Mouse (Mus musculus): Measurements from ENCODE around the gene Atp8a2. TPM values are rescaled to one million over a fixed set of nuclear protein-coding genes. Genes with fewer than 3 reads are reported as not detected.

Gene Atp8a2
- 9.0 and 10.5 TPM in 2 replicates for polyA plus RNA-seq (2014; fragmentation: Nextera tagmentation; extraction: Ambion mirVana)

DNA sequence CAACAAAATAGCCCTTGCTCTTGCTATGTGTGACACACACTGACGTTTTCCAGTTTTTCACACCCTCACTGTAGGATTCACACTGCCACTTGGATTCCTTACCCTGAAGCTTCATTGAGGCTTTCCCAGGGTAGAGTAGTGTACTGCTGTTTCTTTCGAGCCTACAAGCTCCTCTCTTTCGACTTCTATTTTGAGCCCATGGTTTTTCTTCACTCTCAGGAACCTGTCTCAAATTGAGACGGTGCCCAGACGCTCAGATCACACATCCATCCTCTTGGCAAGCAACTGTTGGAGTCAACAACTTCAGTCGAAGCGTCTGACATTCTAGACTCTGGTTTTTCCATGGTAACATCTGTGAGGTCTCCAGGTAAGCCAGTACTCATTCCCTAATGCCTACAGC is at the start of gene Atp8a2:
TSS of gene Atp8a2 (minus strand) at position 296 of the 400 bp plus-strand sequence.
- peak within 1 kb of the TSS; percentile 18 for H3K4me2 ChIP-seq (ENCODE audit: low read length)

GRCm38 (mm10) chr14:60238551-60238950 is 41.6 kb upstream of the Atp8a2 start:
- Histone ChIP-seq H3K27ac (replicated peaks in 1 of 2; ENCODE audit: control insufficient read depth in 1 of 2, insufficient read depth in 1 of 2, low read depth in 2 of 2, low read length in 2 of 2) (no peak overlapping the region), H3K4me3 (ENCODE audit: control insufficient read depth in 1 of 2, insufficient read depth in 1 of 2, low read depth in 1 of 2, low read length in 2 of 2) (no peak overlapping the region), H3K4me2 (ENCODE audit: low read length) (no peak overlapping the region), H3K9ac (ENCODE audit: low read length) (no peak overlapping the region), H3K9me3 (ENCODE audit: control insufficient read depth, low read length) (no peaks in the 10 kb centered on the region), H3K36me3 (ENCODE audit: control insufficient read depth, insufficient read depth, low read length) (peaks cover 70% of the 10 kb centered on the region), H3K4me1 (ENCODE audit: control insufficient read depth in 2 of 2, insufficient read depth in 2 of 2, low read length in 2 of 2) (no peaks in the 10 kb centered on the region), H3K27me3 (ENCODE audit: control insufficient read depth, insufficient read depth, low read length) (no peaks in the 10 kb centered on the region)
- WGBS, result 76% methylated on average over 3 of the region's 3 CpGs
- ATAC-seq (ENCODE audit: insufficient number of reproducible peaks, insufficient read depth, low FRiP score, low read depth), result no peak

More for the DNA sequence above, at the start of gene Atp8a2:
- H3K4me3 ChIP-seq (ENCODE audit: control insufficient read depth in 1 of 2, insufficient read depth in 1 of 2, low read depth in 1 of 2, low read length in 2 of 2), result no peak within 1 kb of the TSS
- no peak within 1 kb of the TSS for H3K9ac ChIP-seq (ENCODE audit: low read length)
- peak within 1 kb of the TSS in 1 of 2 experiments; percentile 42; a peak in 1 of 4 replicates for H3K27ac ChIP-seq (replicated peaks in 1 of 2; ENCODE audit: control insufficient read depth in 1 of 2, insufficient read depth in 1 of 2, low read depth in 2 of 2, low read length in 2 of 2)
- no peak for ATAC-seq (ENCODE audit: insufficient number of reproducible peaks, insufficient read depth, low FRiP score, low read depth)
- no peaks in the 10 kb centered on the region for H3K27me3 ChIP-seq (ENCODE audit: control insufficient read depth, insufficient read depth, low read length)
- H3K9me3 ChIP-seq (ENCODE audit: control insufficient read depth, low read length), result no peaks in the 10 kb centered on the region
- H3K36me3 ChIP-seq (ENCODE audit: control insufficient read depth, insufficient read depth, low read length), result no peaks in the 10 kb centered on the region
- peaks cover 7% of the 10 kb centered on the region in 2 experiments; a peak in 2 of 4 replicates for H3K4me1 ChIP-seq (ENCODE audit: control insufficient read depth in 2 of 2, insufficient read depth in 2 of 2, low read length in 2 of 2)
- 37% methylated on average over 7 of the region's 7 CpGs for whole genome bisulfite sequencing

GRCm38 (mm10) chr14:60219886-60220285 is 22.9 kb upstream of the Atp8a2 start:
- Histone ChIP-seq H3K36me3 (ENCODE audit: control insufficient read depth, insufficient read depth, low read length) (peaks cover 37% of the 10 kb centered on the region), H3K27ac (replicated peaks in 1 of 2; ENCODE audit: control insufficient read depth in 1 of 2, insufficient read depth in 1 of 2, low read depth in 2 of 2, low read length in 2 of 2) (no peak overlapping the region), H3K9me3 (ENCODE audit: control insufficient read depth, low read length) (no peaks in the 10 kb centered on the region), H3K9ac (ENCODE audit: low read length) (no peak overlapping the region), H3K27me3 (ENCODE audit: control insufficient read depth, insufficient read depth, low read length) (no peaks in the 10 kb centered on the region), H3K4me3 (ENCODE audit: control insufficient read depth in 1 of 2, insufficient read depth in 1 of 2, low read depth in 1 of 2, low read length in 2 of 2) (no peak overlapping the region), H3K4me1 (ENCODE audit: control insufficient read depth in 2 of 2, insufficient read depth in 2 of 2, low read length in 2 of 2) (no peaks in the 10 kb centered on the region), H3K4me2 (ENCODE audit: low read length) (no peak overlapping the region)
- ATAC-seq (ENCODE audit: insufficient number of reproducible peaks, insufficient read depth, low FRiP score, low read depth), result no peak
- WGBS, result 85% methylated on average over 10 of the region's 10 CpGs

DNA sequence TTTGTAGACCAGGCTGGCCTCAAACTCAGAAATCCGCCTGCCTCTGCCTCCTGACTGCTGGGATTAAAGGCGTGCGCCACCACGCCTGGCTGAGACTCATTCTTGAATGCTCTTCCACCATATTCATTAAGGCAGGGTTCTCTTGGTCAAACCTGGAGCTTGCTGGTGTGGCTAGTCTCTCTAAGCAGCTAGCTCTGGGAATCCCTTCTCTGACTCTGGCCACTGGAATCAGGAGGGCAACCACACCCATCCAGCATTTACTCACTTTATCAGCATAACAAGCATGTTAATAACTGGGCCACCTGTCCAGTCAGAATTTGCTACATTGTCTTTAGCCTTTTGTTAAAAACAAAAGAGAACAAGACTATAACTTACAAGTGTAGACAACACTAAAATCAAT is 20.6 kb upstream of the Atp8a2 start:
- ATAC-seq (ENCODE audit: insufficient number of reproducible peaks, insufficient read depth, low FRiP score, low read depth), result no peak
- 98% methylated on average over 4 of the region's 4 CpGs for WGBS
- H3K4me1 ChIP-seq (ENCODE audit: control insufficient read depth in 2 of 2, insufficient read depth in 2 of 2, low read length in 2 of 2), result no peaks in the 10 kb centered on the region
- no peak overlapping the region for H3K27ac ChIP-seq (replicated peaks in 1 of 2; ENCODE audit: control insufficient read depth in 1 of 2, insufficient read depth in 1 of 2, low read depth in 2 of 2, low read length in 2 of 2)
- H3K27me3 ChIP-seq (ENCODE audit: control insufficient read depth, insufficient read depth, low read length), result no peaks in the 10 kb centered on the region
- no peaks in the 10 kb centered on the region for H3K9me3 ChIP-seq (ENCODE audit: control insufficient read depth, low read length)
- no peak overlapping the region for H3K4me2 ChIP-seq (ENCODE audit: low read length)
- no peak overlapping the region for H3K9ac ChIP-seq (ENCODE audit: low read length)
- H3K36me3 ChIP-seq (ENCODE audit: control insufficient read depth, insufficient read depth, low read length), result peaks cover 37% of the 10 kb centered on the region
- no peak overlapping the region for H3K4me3 ChIP-seq (ENCODE audit: control insufficient read depth in 1 of 2, insufficient read depth in 1 of 2, low read depth in 1 of 2, low read length in 2 of 2)

GRCm38 (mm10) chr14:60216125-60216524 is 19.1 kb upstream of the Atp8a2 start:
- no peak for ATAC-seq (ENCODE audit: insufficient number of reproducible peaks, insufficient read depth, low FRiP score, low read depth)
- peaks cover 32% of the 10 kb centered on the region for H3K36me3 ChIP-seq (ENCODE audit: control insufficient read depth, insufficient read depth, low read length)
- H3K4me3 ChIP-seq (ENCODE audit: control insufficient read depth in 1 of 2, insufficient read depth in 1 of 2, low read depth in 1 of 2, low read length in 2 of 2), result no peak overlapping the region
- H3K4me2 ChIP-seq (ENCODE audit: low read length), result no peak overlapping the region
- no peaks in the 10 kb centered on the region for H3K27me3 ChIP-seq (ENCODE audit: control insufficient read depth, insufficient read depth, low read length)
- H3K27ac ChIP-seq (replicated peaks in 1 of 2; ENCODE audit: control insufficient read depth in 1 of 2, insufficient read depth in 1 of 2, low read depth in 2 of 2, low read length in 2 of 2), result no peak overlapping the region
- WGBS, result 92% methylated on average over 1 of the region's 1 CpGs
- H3K4me1 ChIP-seq (ENCODE audit: control insufficient read depth in 2 of 2, insufficient read depth in 2 of 2, low read length in 2 of 2), result peaks cover 0 to under 1% of the 10 kb centered on the region in 2 experiments; a peak in 1 of 4 replicates
- H3K9ac ChIP-seq (ENCODE audit: low read length), result no peak overlapping the region
- no peaks in the 10 kb centered on the region for H3K9me3 ChIP-seq (ENCODE audit: control insufficient read depth, low read length)

- H3K4me2 ChIP-seq (ENCODE audit: low read length), result no peak overlapping the region
- H3K36me3 ChIP-seq (ENCODE audit: control insufficient read depth, insufficient read depth, low read length), result peaks cover 28% of the 10 kb centered on the region
- H3K9ac ChIP-seq (ENCODE audit: low read length), result no peak overlapping the region
- no peak for ATAC-seq (ENCODE audit: insufficient number of reproducible peaks, insufficient read depth, low FRiP score, low read depth)
- no peak overlapping the region for H3K27ac ChIP-seq (replicated peaks in 1 of 2; ENCODE audit: control insufficient read depth in 1 of 2, insufficient read depth in 1 of 2, low read depth in 2 of 2, low read length in 2 of 2)
- H3K9me3 ChIP-seq (ENCODE audit: control insufficient read depth, low read length), result no peaks in the 10 kb centered on the region
- WGBS, result 89% methylated on average over 3 of the region's 3 CpGs
- no peak overlapping the region for H3K4me3 ChIP-seq (ENCODE audit: control insufficient read depth in 1 of 2, insufficient read depth in 1 of 2, low read depth in 1 of 2, low read length in 2 of 2)
- no peaks in the 10 kb centered on the region for H3K27me3 ChIP-seq (ENCODE audit: control insufficient read depth, insufficient read depth, low read length)
- peaks cover 0 to 3% of the 10 kb centered on the region in 2 experiments; a peak in 1 of 4 replicates for H3K4me1 ChIP-seq (ENCODE audit: control insufficient read depth in 2 of 2, insufficient read depth in 2 of 2, low read length in 2 of 2)
Measured at GRCm38 (mm10) chr14:60215000-60215399, 18.0 kb upstream of the Atp8a2 start.

- Histone ChIP-seq H3K27ac (replicated peaks in 1 of 2; ENCODE audit: control insufficient read depth in 1 of 2, insufficient read depth in 1 of 2, low read depth in 2 of 2, low read length in 2 of 2) (no peak overlapping the region), H3K4me3 (ENCODE audit: control insufficient read depth in 1 of 2, insufficient read depth in 1 of 2, low read depth in 1 of 2, low read length in 2 of 2) (no peak overlapping the region), H3K9ac (ENCODE audit: low read length) (no peak overlapping the region), H3K36me3 (ENCODE audit: control insufficient read depth, insufficient read depth, low read length) (peaks cover 18% of the 10 kb centered on the region), H3K9me3 (ENCODE audit: control insufficient read depth, low read length) (no peaks in the 10 kb centered on the region), H3K4me2 (ENCODE audit: low read length) (no peak overlapping the region), H3K27me3 (ENCODE audit: control insufficient read depth, insufficient read depth, low read length) (no peaks in the 10 kb centered on the region), H3K4me1 (ENCODE audit: control insufficient read depth in 2 of 2, insufficient read depth in 2 of 2, low read length in 2 of 2) (peaks cover 0 to 3% of the 10 kb centered on the region in 2 experiments; a peak in 1 of 4 replicates)
- ATAC-seq (ENCODE audit: insufficient number of reproducible peaks, insufficient read depth, low FRiP score, low read depth), result no peak
- 68% methylated on average over 1 of the region's 1 CpGs for WGBS
Measured at GRCm38 (mm10) chr14:60214040-60214439, 17.1 kb upstream of the Atp8a2 start.

DNA sequence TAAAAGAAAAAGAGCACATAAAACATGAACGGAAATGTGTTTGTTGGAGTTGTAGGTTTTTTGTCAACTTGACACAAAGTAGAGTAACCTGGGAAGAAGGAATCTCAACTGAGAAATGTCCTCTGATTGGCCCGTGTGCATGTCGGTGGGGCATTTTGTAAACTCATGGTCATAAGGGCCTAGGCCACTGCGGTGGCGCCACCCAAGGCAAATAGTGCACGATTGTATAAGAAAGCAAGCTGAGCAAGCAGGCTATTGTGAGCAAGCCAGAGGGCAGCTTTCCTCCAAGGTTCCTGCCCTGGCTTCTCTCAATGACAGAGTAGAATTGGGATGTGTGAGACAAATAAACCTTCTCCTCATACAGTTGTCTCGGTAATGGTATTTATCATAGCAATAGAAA is 12.2 kb upstream of the Atp8a2 start:
- Histone ChIP-seq H3K27ac (replicated peaks in 1 of 2; ENCODE audit: control insufficient read depth in 1 of 2, insufficient read depth in 1 of 2, low read depth in 2 of 2, low read length in 2 of 2) (no peak overlapping the region), H3K9ac (ENCODE audit: low read length) (no peak overlapping the region), H3K4me1 (ENCODE audit: control insufficient read depth in 2 of 2, insufficient read depth in 2 of 2, low read length in 2 of 2) (peaks cover 0 to 3% of the 10 kb centered on the region in 2 experiments; a peak in 1 of 4 replicates), H3K9me3 (ENCODE audit: control insufficient read depth, low read length) (no peaks in the 10 kb centered on the region), H3K27me3 (ENCODE audit: control insufficient read depth, insufficient read depth, low read length) (no peaks in the 10 kb centered on the region), H3K4me3 (ENCODE audit: control insufficient read depth in 1 of 2, insufficient read depth in 1 of 2, low read depth in 1 of 2, low read length in 2 of 2) (no peak overlapping the region), H3K4me2 (ENCODE audit: low read length) (no peak overlapping the region), H3K36me3 (ENCODE audit: control insufficient read depth, insufficient read depth, low read length) (no peaks in the 10 kb centered on the region)
- 90% methylated on average over 7 of the region's 7 CpGs for WGBS
- no peak for ATAC-seq (ENCODE audit: insufficient number of reproducible peaks, insufficient read depth, low FRiP score, low read depth)

Data from heart, embryonic 14.5 days (tissue).